Mouse (Mus musculus): ENCODE measurements around the gene Atp8a2.
A peak's percentile ranks its signal among the peaks of the same experiment; 100 is the strongest.

GRCm38 (mm10) chr14:59612920-59613625 is 583.9 kb downstream of the Atp8a2 start:
- TF ChIP-seq EP300 (IDR thresholded peaks at IDR 0.05; ENCODE audit: low read depth): no peak
- TF ChIP-seq CTCF (IDR thresholded peaks at IDR 0.05; ENCODE audit: low read depth): peak; percentile 61

Data from heart, postnatal 0 days (tissue).